Mouse (Mus musculus) MEL (cell line): Measurements from ENCODE around the gene Ptpa. TPM values are rescaled to one million over a fixed set of nuclear protein-coding genes. Genes with fewer than 3 reads are reported as not detected.
A peak's percentile ranks its signal among the peaks of the same experiment; 100 is the strongest.

ENCODE experiments used
- DNase-seq: peaks from one replicate; pipeline ENCODE4 v3.0.0; 2011; ENCODE audit warnings: low read depth, low spot score
- H3K27ac ChIP-seq: 2 replicates; pipeline ENCODE4 v1.5.1; 2012; ENCODE audit warnings: low read depth, mild to moderate bottlenecking, control low read depth, low read length, moderate library complexity; ENCODE audit not compliant: control insufficient read depth
- H3K27me3 ChIP-seq, 2 experiments: fragments of 150-350 bp in 1 of 2; sonication (generic) in 1 of 2; 2 replicates each; pipeline ENCODE4 v1.6.1; 2012; ENCODE audit warnings: low read length in 2 of 2, mild to moderate bottlenecking in 2 of 2, improper control_type of control experiment in 1 of 2, moderate library complexity in 1 of 2; ENCODE audit not compliant: insufficient read depth in 2 of 2, control insufficient read depth in 1 of 2
- H3K36me3 ChIP-seq, 2 experiments: 2 replicates each; pipeline ENCODE4 v1.6.1; 2012 to 2014; ENCODE audit warnings: low read length in 2 of 2, improper control_type of control experiment in 1 of 2, inconsistent platforms in 1 of 2, mild to moderate bottlenecking in 1 of 2; ENCODE audit not compliant: insufficient read depth in 2 of 2, control insufficient read depth in 1 of 2
- H3K4me1 ChIP-seq, 2 experiments: fragments of 150-350 bp in 1 of 2; sonication (generic) in 1 of 2; 2 replicates each; pipeline ENCODE4 v1.6.1; 2012; ENCODE audit warnings: low read length in 2 of 2, improper control_type of control experiment in 1 of 2, mild to moderate bottlenecking in 1 of 2; ENCODE audit not compliant: insufficient read depth in 2 of 2, control insufficient read depth in 1 of 2
- H3K4me3 ChIP-seq, 2 experiments: fragments of 150-350 bp in 1 of 2; sonication (generic) in 1 of 2; 2 replicates each; pipeline ENCODE4 v1.5.1; 2012; ENCODE audit warnings: low read depth in 2 of 2, low read length in 2 of 2, mild to moderate bottlenecking in 2 of 2, moderate library complexity in 2 of 2, control low read depth in 1 of 2, improper control_type of control experiment in 1 of 2; ENCODE audit not compliant: control insufficient read depth in 1 of 2, insufficient read depth in 1 of 2
- H3K79me2 ChIP-seq: 2 replicates; pipeline ENCODE4 v1.6.1; 2012; ENCODE audit warnings: mild to moderate bottlenecking, low read length, moderate library complexity; ENCODE audit not compliant: control insufficient read depth, poor library complexity, insufficient read depth
- H3K9ac ChIP-seq: 2 replicates; pipeline ENCODE4 v1.6.1; 2012; ENCODE audit warnings: low read depth, mild to moderate bottlenecking, control low read depth, low read length, moderate library complexity; ENCODE audit not compliant: control insufficient read depth, poor library complexity, severe bottlenecking
- H3K9me3 ChIP-seq: fragments of 150-350 bp; sonication (generic); replicated peaks from 2 replicates; pipeline ENCODE4 v1.6.1; 2012; ENCODE audit warnings: mild to moderate bottlenecking, low read length, improper control_type of control experiment, moderate library complexity; ENCODE audit not compliant: insufficient read depth
- CHD1 ChIP-seq: IDR thresholded peaks from 2 replicates; pipeline ENCODE4 v1.6.1; 2012; ENCODE audit warnings: low read depth, mild to moderate bottlenecking, inconsistent platforms, low read length, improper control_type of control experiment
- CHD2 ChIP-seq: IDR thresholded peaks from 2 replicates; pipeline ENCODE4 v1.6.1; 2011; ENCODE audit warnings: low read length, improper control_type of control experiment
- CTCF ChIP-seq, 3 experiments: IDR thresholded peaks in 2 of 3; conservative IDR thresholded peaks in 1 of 3; 2 replicates each; pipeline ENCODE4 v1.5.1; 2011 to 2012; ENCODE audit warnings: low read length in 3 of 3, low read depth in 2 of 3, mild to moderate bottlenecking in 2 of 3, improper control_type of control experiment in 1 of 3, inconsistent platforms in 1 of 3, mixed read lengths in 1 of 3, moderate library complexity in 1 of 3; ENCODE audit not compliant: control insufficient read depth in 1 of 3, insufficient read depth in 1 of 3, poor library complexity in 1 of 3, severe bottlenecking in 1 of 3
- ELF1 ChIP-seq: IDR thresholded peaks from 2 replicates; pipeline ENCODE4 v1.6.1; 2014; ENCODE audit warnings: low read depth, mild to moderate bottlenecking, inconsistent platforms, low read length, improper control_type of control experiment, moderate library complexity
- ETS1 ChIP-seq: IDR thresholded peaks from 2 replicates; pipeline ENCODE4 v1.6.1; 2012; ENCODE audit warnings: low read depth, mild to moderate bottlenecking, inconsistent platforms, low read length, improper control_type of control experiment, moderate library complexity
- HCFC1 ChIP-seq: IDR thresholded peaks from 2 replicates; pipeline ENCODE4 v1.6.1; 2012; ENCODE audit warnings: low read depth, mild to moderate bottlenecking, inconsistent platforms, low read length, improper control_type of control experiment, moderate library complexity
- JUND ChIP-seq: IDR thresholded peaks from 2 replicates; pipeline ENCODE4 v1.6.1; 2011; ENCODE audit warnings: low read depth, mild to moderate bottlenecking, improper control_type of control experiment, low read length
- KAT2A ChIP-seq: conservative IDR thresholded peaks from 2 replicates; pipeline ENCODE4 v1.6.1; 2012; ENCODE audit warnings: low read depth, low read length, improper control_type of control experiment, inconsistent platforms
- MAFK ChIP-seq: IDR thresholded peaks from 2 replicates; pipeline ENCODE4 v1.6.1; 2011; ENCODE audit warnings: low read depth, mild to moderate bottlenecking, low read length, improper control_type of control experiment, borderline replicate concordance
- MAX ChIP-seq: IDR thresholded peaks from 2 replicates; pipeline ENCODE4 v1.6.1; 2011; ENCODE audit warnings: low read length, improper control_type of control experiment
- MAZ ChIP-seq: IDR thresholded peaks from 2 replicates; pipeline ENCODE4 v1.6.1; 2012; ENCODE audit warnings: low read depth, mild to moderate bottlenecking, inconsistent platforms, low read length, improper control_type of control experiment
- MYB ChIP-seq: IDR thresholded peaks from 2 replicates; pipeline ENCODE4 v1.6.1; 2011; ENCODE audit warnings: mild to moderate bottlenecking, low read depth, low read length, improper control_type of control experiment
- NELFE ChIP-seq: IDR thresholded peaks from 2 replicates; pipeline ENCODE4 v1.6.1; 2011; ENCODE audit warnings: low read depth, low read length, improper control_type of control experiment
- NRF1 ChIP-seq: IDR thresholded peaks from 2 replicates; pipeline ENCODE4 v1.6.1; 2014; ENCODE audit warnings: low read depth, mild to moderate bottlenecking, inconsistent platforms, low read length, improper control_type of control experiment, moderate library complexity; ENCODE audit not compliant: poor library complexity, insufficient read depth, severe bottlenecking
- POLR2A ChIP-seq, 2 experiments: IDR thresholded peaks; 2 replicates each; pipeline ENCODE4 v1.6.1; 2011 to 2012; ENCODE audit warnings: low read length in 2 of 2, mild to moderate bottlenecking in 2 of 2, control low read depth in 1 of 2, improper control_type of control experiment in 1 of 2, low read depth in 1 of 2, moderate library complexity in 1 of 2; ENCODE audit not compliant: control insufficient read depth in 1 of 2, insufficient read depth in 1 of 2, poor library complexity in 1 of 2
- POLR2AphosphoS5 ChIP-seq: IDR thresholded peaks from 2 replicates; pipeline ENCODE4 v1.6.1; 2012; ENCODE audit warnings: low read depth, borderline replicate concordance, mild to moderate bottlenecking, inconsistent platforms, low read length, moderate library complexity, mixed read lengths
- RAD21 ChIP-seq: IDR thresholded peaks from 2 replicates; pipeline ENCODE4 v1.6.1; 2011; ENCODE audit warnings: mild to moderate bottlenecking, low read depth, low read length, improper control_type of control experiment
- SIN3A ChIP-seq: IDR thresholded peaks from 2 replicates; pipeline ENCODE4 v1.6.1; 2012; ENCODE audit warnings: low read length, improper control_type of control experiment, inconsistent platforms
- SMC3 ChIP-seq: IDR thresholded peaks from 2 replicates; pipeline ENCODE4 v1.6.1; 2011; ENCODE audit warnings: low read depth, low read length, improper control_type of control experiment
- TCF12 ChIP-seq: IDR thresholded peaks from 2 replicates; pipeline ENCODE4 v1.6.1; 2014; ENCODE audit warnings: low read depth, mild to moderate bottlenecking, inconsistent platforms, low read length, improper control_type of control experiment, moderate library complexity
- UBTF ChIP-seq: IDR thresholded peaks from 2 replicates; pipeline ENCODE4 v1.6.1; 2012; ENCODE audit warnings: low read depth, mild to moderate bottlenecking, inconsistent platforms, low read length, improper control_type of control experiment, moderate library complexity, borderline replicate concordance; ENCODE audit not compliant: insufficient read depth
- ZKSCAN1 ChIP-seq: IDR thresholded peaks from 2 replicates; pipeline ENCODE4 v1.6.1; 2012; ENCODE audit warnings: low read depth, mild to moderate bottlenecking, inconsistent platforms, low read length, improper control_type of control experiment, moderate library complexity
- polyA plus RNA-seq, 2 experiments: library from polyadenylated mRNA; stranded (reverse) in 1 of 2; unstranded in 1 of 2; fragments of >175 nt in 1 of 2; fragments of >200 nt in 1 of 2; gene quantifications; 2 replicates each; pipeline versions ENCODE4 v1.2.1 to v1.2.4; 2012; ENCODE audit warnings: low replicate concordance in 2 of 2, low read depth in 1 of 2; ENCODE audit not compliant: insufficient read length in 2 of 2, insufficient read depth in 1 of 2, missing spikeins in 1 of 2
- total RNA-seq: library from RNA; depleted of rRNA; stranded (reverse); fragments of 300-350 nt; gene quantifications from 2 replicates; pipeline ENCODE4 v1.2.3, GENCODE M21; 2012

Gene Ptpa
- total and polyA plus RNA-seq, 3 experiments = 159 to 382 TPM; not detected in 1

DNA sequence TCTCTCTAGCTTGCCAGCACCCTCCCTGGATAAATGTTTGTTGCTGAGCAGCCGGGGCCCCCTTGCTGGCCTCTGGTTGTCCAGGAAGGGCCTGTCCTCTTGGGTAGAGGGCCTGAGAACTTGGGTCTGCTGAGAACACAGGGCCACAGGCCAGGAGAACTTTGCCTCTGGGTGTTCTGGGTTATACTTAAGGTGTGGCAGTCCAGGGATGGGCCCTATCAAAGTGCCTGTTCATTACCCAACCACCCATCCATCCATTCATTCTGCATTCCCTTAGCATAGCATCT, 22.5 kb upstream of the Ptpa start:
- Histone ChIP-seq H3K27ac (no peak overlapping the region), H3K9me3 (no peaks in the 10 kb centered on the region), H3K79me2 (peaks cover 11% of the 10 kb centered on the region)
- no peak for TF ChIP-seq ELF1
- no peak for TF ChIP-seq JUND
- no peak for TF ChIP-seq MAZ
- no peak for TF ChIP-seq SMC3
- TF ChIP-seq CTCF (IDR thresholded peaks at IDR 0.05 in 2 of 3, conservative IDR thresholded peaks at IDR 0.05 in 1 of 3; ENCODE audit: control insufficient read depth in 1 of 3, insufficient read depth in 1 of 3, low read depth in 2 of 3, low read length in 3 of 3, poor library complexity in 1 of 3, severe bottlenecking in 1 of 3) = no peak
- no peak for TF ChIP-seq NELFE
- TF ChIP-seq POLR2A (IDR thresholded peaks at IDR 0.05; ENCODE audit: control insufficient read depth in 1 of 2, insufficient read depth in 1 of 2, low read depth in 1 of 2, low read length in 2 of 2, poor library complexity in 1 of 2) = no peak
- TF ChIP-seq RAD21 = no peak
- no peak for TF ChIP-seq POLR2AphosphoS5
- TF ChIP-seq, all 39 proteins: peak for 0
- no peak for DNase-seq
- peaks cover 0 to 3% of the 10 kb centered on the region in 2 experiments; a peak in 2 of 4 replicates for H3K36me3 ChIP-seq
- peak overlapping the region; percentile 89 for H3K9ac ChIP-seq
- H3K4me3 ChIP-seq = peak overlapping the region; percentile 77 to 83
- H3K27me3 ChIP-seq = no peaks in the 10 kb centered on the region
- peaks cover 0 to 6% of the 10 kb centered on the region in 2 experiments; a peak in 2 of 4 replicates for H3K4me1 ChIP-seq

DNA sequence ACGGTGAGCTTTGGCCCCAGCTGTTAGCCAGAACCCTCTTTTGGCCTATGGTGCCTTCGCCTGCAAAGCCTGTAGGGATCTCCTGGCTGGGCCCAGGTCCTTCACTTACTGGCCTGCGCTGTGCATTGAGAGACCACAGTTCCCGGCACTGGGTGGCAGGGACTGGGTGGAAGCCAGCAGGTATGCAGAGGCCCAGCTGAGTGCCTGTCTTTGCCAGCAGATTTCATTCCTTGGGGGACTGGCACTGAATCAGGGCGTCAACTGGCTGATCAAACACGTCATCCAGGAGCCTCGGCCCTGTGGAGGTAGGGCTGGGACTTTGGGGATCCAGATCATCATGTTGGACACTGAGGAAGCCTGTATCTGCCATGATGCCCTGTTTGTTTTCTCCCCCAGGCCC, 20.1 kb upstream of the Ptpa start:
- H3K9ac ChIP-seq = no peak overlapping the region
- TF ChIP-seq KAT2A (no peak), MAX (no peak), MYB (no peak), SIN3A (no peak), UBTF (no peak), CHD1 (no peak), CHD2 (no peak), RAD21 (no peak), NRF1 (no peak), ETS1 (no peak), TCF12 (no peak), NELFE (no peak), MAFK (no peak), HCFC1 (no peak), ZKSCAN1 (no peak), POLR2A (IDR thresholded peaks at IDR 0.05; ENCODE audit: control insufficient read depth in 1 of 2, insufficient read depth in 1 of 2, low read depth in 1 of 2, low read length in 2 of 2, poor library complexity in 1 of 2) (no peak)
- TF ChIP-seq, all 39 proteins: peak for 0
- H3K36me3 ChIP-seq = peaks cover 0 to 3% of the 10 kb centered on the region in 2 experiments; a peak in 3 of 4 replicates
- H3K27ac ChIP-seq = no peak overlapping the region
- peaks cover 11% of the 10 kb centered on the region for H3K79me2 ChIP-seq
- no peaks in the 10 kb centered on the region for H3K9me3 ChIP-seq
- peaks cover 0 to 4% of the 10 kb centered on the region in 2 experiments; a peak in 2 of 4 replicates for H3K4me1 ChIP-seq
- H3K27me3 ChIP-seq = no peaks in the 10 kb centered on the region
- DNase-seq = no peak
- H3K4me3 ChIP-seq = no peak overlapping the region
